Mouse (Mus musculus) heart, embryonic 16.5 days (tissue): ENCODE results near the gene Rimbp2. TPM values are rescaled to one million over a fixed set of nuclear protein-coding genes. Genes with fewer than 3 reads are reported as not detected.

Experiments
- ATAC-seq: fragments of 200-750 bp; cut with Nextera tagmentation; replicated peaks from 2 replicates; pipeline ENCODE4 v1.8.0; 2017; ENCODE audit warnings: moderate number of reproducible peaks; ENCODE audit not compliant: insufficient read depth, low FRiP score; ENCODE audit errors: extremely low read depth
- H3K27ac ChIP-seq: fragments of 300-500 bp; sonication (generic); 2 replicates; pipeline ENCODE4 v1.5.1; 2014; ENCODE audit warnings: mild to moderate bottlenecking, low read length, control low read depth, moderate library complexity
- H3K27me3 ChIP-seq: fragments of 300-500 bp; sonication (generic); 2 replicates; pipeline ENCODE4 v1.6.1; 2014; ENCODE audit warnings: low read length, mixed read lengths; ENCODE audit not compliant: control insufficient read depth, insufficient read depth
- H3K36me3 ChIP-seq: fragments of 300-500 bp; sonication (generic); 2 replicates; pipeline ENCODE4 v1.6.1; 2014; ENCODE audit not compliant: control insufficient read depth, insufficient read depth
- H3K4me1 ChIP-seq: fragments of 300-500 bp; sonication (generic); 2 replicates; pipeline ENCODE4 v1.6.1; 2014; ENCODE audit warnings: low read length, mixed read lengths; ENCODE audit not compliant: control insufficient read depth, insufficient read depth
- H3K4me2 ChIP-seq: fragments of 300-500 bp; sonication (generic); 2 replicates; pipeline ENCODE4 v1.6.1; 2014; ENCODE audit warnings: low read depth, mild to moderate bottlenecking, control low read depth, low read length
- H3K4me3 ChIP-seq: fragments of 300-500 bp; sonication (generic); 2 replicates; pipeline ENCODE4 v1.5.1; 2014; ENCODE audit warnings: mild to moderate bottlenecking, control low read depth, low read length
- H3K9ac ChIP-seq: fragments of 300-500 bp; sonication (generic); 2 replicates; pipeline ENCODE4 v1.6.1; 2014; ENCODE audit warnings: low read length, control low read depth
- H3K9me3 ChIP-seq: fragments of 300-500 bp; sonication (generic); replicated peaks from 2 replicates; pipeline ENCODE4 v1.6.1; 2016; ENCODE audit warnings: low read length; ENCODE audit not compliant: control insufficient read depth
- WGBS: fragments of 180-500 bp; shearing (Covaris S2); extraction: QIAGEN DNeasy Blood & Tissue Kit; methylation state at CpG from one replicate; pipeline ENCODE4 v1.1.7; 2014; 5-methylcytosine and 5-hydroxymethylcytosine counted together
- polyA plus RNA-seq: library from polyadenylated mRNA; unstranded; fragments of >200 nt; fragmentation: Nextera tagmentation; extraction: Ambion mirVana; gene quantifications from 2 replicates; pipeline ENCODE4 v1.2.1, GENCODE M21; 2015

Gene Rimbp2
- polyA plus RNA-seq, 1 experiment from 2014 or later, result 0.14 TPM

- Histone ChIP-seq H3K9ac (no peak overlapping the region), H3K27me3 (peaks cover 7% of the 10 kb centered on the region), H3K4me1 (no peaks in the 10 kb centered on the region), H3K9me3 (no peaks in the 10 kb centered on the region), H3K4me2 (no peak overlapping the region), H3K27ac (no peak overlapping the region), H3K36me3 (no peaks in the 10 kb centered on the region), H3K4me3 (no peak overlapping the region)
- ATAC-seq, result no peak
- 11% methylated on average over 16 of the region's 16 CpGs for WGBS
These were observed 75.8 kb downstream of the Rimbp2 start for GRCm38 (mm10) chr5:128877425-128878035.

GRCm38 (mm10) chr5:128871706-128872105 lies 81.6 kb downstream of the Rimbp2 start:
- Histone ChIP-seq H3K27me3 (no peaks in the 10 kb centered on the region; the same call in 1 of the 2 replicates), H3K4me2 (no peak overlapping the region), H3K4me1 (no peaks in the 10 kb centered on the region), H3K36me3 (no peaks in the 10 kb centered on the region), H3K4me3 (no peak overlapping the region), H3K9me3 (no peaks in the 10 kb centered on the region), H3K9ac (no peak overlapping the region), H3K27ac (no peak overlapping the region)
- 71% methylated on average over 3 of the region's 3 CpGs for WGBS
- ATAC-seq, result no peak

- Histone ChIP-seq H3K36me3 (no peaks in the 10 kb centered on the region), H3K4me1 (no peaks in the 10 kb centered on the region), H3K27ac (no peak overlapping the region), H3K9ac (no peak overlapping the region), H3K4me3 (no peak overlapping the region), H3K9me3 (no peaks in the 10 kb centered on the region), H3K4me2 (no peak overlapping the region), H3K27me3 (no peaks in the 10 kb centered on the region)
- ATAC-seq, result no peak
- 66% methylated on average over 5 of the region's 5 CpGs for WGBS
These were observed 86.5 kb downstream of the Rimbp2 start for GRCm38 (mm10) chr5:128866811-128867210.

GRCm38 (mm10) chr5:128866291-128866690 lies 87.0 kb downstream of the Rimbp2 start:
- Histone ChIP-seq H3K36me3 (no peaks in the 10 kb centered on the region), H3K4me1 (no peaks in the 10 kb centered on the region), H3K9ac (no peak overlapping the region), H3K4me2 (no peak overlapping the region), H3K9me3 (no peaks in the 10 kb centered on the region), H3K4me3 (no peak overlapping the region), H3K27ac (no peak overlapping the region), H3K27me3 (no peaks in the 10 kb centered on the region)
- WGBS, result 59% methylated on average over 5 of the region's 5 CpGs
- ATAC-seq, result no peak

- H3K4me2 ChIP-seq, result no peak overlapping the region
- H3K27ac ChIP-seq, result no peak overlapping the region
- H3K9ac ChIP-seq, result no peak overlapping the region
- no peaks in the 10 kb centered on the region for H3K9me3 ChIP-seq
- no peaks in the 10 kb centered on the region for H3K4me1 ChIP-seq
- ATAC-seq, result no peak
- no peaks in the 10 kb centered on the region for H3K36me3 ChIP-seq
- no peaks in the 10 kb centered on the region for H3K27me3 ChIP-seq
- WGBS, result 36% methylated on average over 6 of the region's 6 CpGs
- no peak overlapping the region for H3K4me3 ChIP-seq
These were observed 89.8 kb downstream of the Rimbp2 start for GRCm38 (mm10) chr5:128863497-128863896.

GRCm38 (mm10) chr5:128860907-128861306 lies 92.4 kb downstream of the Rimbp2 start:
- H3K27me3 ChIP-seq, result no peaks in the 10 kb centered on the region
- ATAC-seq, result no peak
- H3K9me3 ChIP-seq, result no peaks in the 10 kb centered on the region
- H3K4me3 ChIP-seq, result no peak overlapping the region
- 88% methylated on average over 3 of the region's 3 CpGs for WGBS
- H3K9ac ChIP-seq, result no peak overlapping the region
- H3K4me1 ChIP-seq, result no peaks in the 10 kb centered on the region
- H3K36me3 ChIP-seq, result no peaks in the 10 kb centered on the region
- H3K27ac ChIP-seq, result no peak overlapping the region
- no peak overlapping the region for H3K4me2 ChIP-seq

GRCm38 (mm10) chr5:128852791-128853190 lies 100.5 kb downstream of the Rimbp2 start:
- WGBS, result 58% methylated on average over 6 of the region's 6 CpGs
- no peaks in the 10 kb centered on the region for H3K4me1 ChIP-seq
- ATAC-seq, result no peak
- H3K4me2 ChIP-seq, result no peak overlapping the region
- no peaks in the 10 kb centered on the region for H3K27me3 ChIP-seq
- H3K9ac ChIP-seq, result no peak overlapping the region
- H3K4me3 ChIP-seq, result no peak overlapping the region
- H3K36me3 ChIP-seq, result no peaks in the 10 kb centered on the region
- H3K27ac ChIP-seq, result no peak overlapping the region
- H3K9me3 ChIP-seq, result no peaks in the 10 kb centered on the region

GRCm38 (mm10) chr5:128847806-128848205 lies 105.5 kb downstream of the Rimbp2 start:
- ATAC-seq, result no peak
- WGBS, result 75% methylated on average over 8 of the region's 8 CpGs
- no peak overlapping the region for H3K4me3 ChIP-seq
- H3K36me3 ChIP-seq, result no peaks in the 10 kb centered on the region
- no peak overlapping the region for H3K9ac ChIP-seq
- H3K27me3 ChIP-seq, result no peaks in the 10 kb centered on the region
- peaks cover 7% of the 10 kb centered on the region; the same call in 1 of the 2 replicates for H3K9me3 ChIP-seq
- no peak overlapping the region for H3K4me2 ChIP-seq
- H3K27ac ChIP-seq, result no peak overlapping the region
- H3K4me1 ChIP-seq, result no peaks in the 10 kb centered on the region

GRCm38 (mm10) chr5:128846433-128847040 lies 106.7 kb downstream of the Rimbp2 start:
- WGBS, result 70% methylated on average over 12 of the region's 12 CpGs
- no peak overlapping the region for H3K9ac ChIP-seq
- no peaks in the 10 kb centered on the region for H3K4me1 ChIP-seq
- no peaks in the 10 kb centered on the region for H3K27me3 ChIP-seq
- H3K36me3 ChIP-seq, result no peaks in the 10 kb centered on the region
- no peak overlapping the region for H3K4me3 ChIP-seq
- H3K4me2 ChIP-seq, result no peak overlapping the region
- peaks cover 7% of the 10 kb centered on the region; the same call in 1 of the 2 replicates for H3K9me3 ChIP-seq
- ATAC-seq, result no peak
- H3K27ac ChIP-seq, result no peak overlapping the region
